Mouse (Mus musculus) forebrain, embryonic 16.5 days (tissue): ENCODE data around the gene Gm28043. TPM values are rescaled to one million over a fixed set of nuclear protein-coding genes. Genes with fewer than 3 reads are reported as not detected.

Source experiments
- ATAC-seq: fragments of 200-750 bp; cut with Nextera tagmentation; 2 replicates; pipeline ENCODE4 v1.8.0; 2017; ENCODE audit warnings: mild to moderate bottlenecking, moderate library complexity
- H3K27ac ChIP-seq: fragments of 300-500 bp; sonication (generic); 2 replicates; pipeline ENCODE4 v1.5.1; 2014; ENCODE audit warnings: low read length, control low read depth
- H3K27me3 ChIP-seq: fragments of 300-500 bp; sonication (generic); replicated peaks from 2 replicates; pipeline ENCODE4 v1.6.1; 2014; ENCODE audit warnings: low read length; ENCODE audit not compliant: control insufficient read depth, insufficient read depth
- H3K36me3 ChIP-seq: fragments of 300-500 bp; sonication (generic); 2 replicates; pipeline ENCODE4 v1.6.1; 2014; ENCODE audit not compliant: control insufficient read depth, insufficient read depth
- H3K4me1 ChIP-seq: fragments of 300-500 bp; sonication (generic); replicated peaks from 2 replicates; pipeline ENCODE4 v1.6.1; 2014; ENCODE audit warnings: low read length; ENCODE audit not compliant: control insufficient read depth, insufficient read depth
- H3K4me2 ChIP-seq: fragments of 300-500 bp; sonication (generic); 2 replicates; pipeline ENCODE4 v1.6.1; 2014; ENCODE audit warnings: mild to moderate bottlenecking, low read length, control low read depth
- H3K4me3 ChIP-seq: fragments of 300-500 bp; sonication (generic); replicated peaks from 2 replicates; pipeline ENCODE4 v1.5.1; 2014; ENCODE audit warnings: mild to moderate bottlenecking, low read length, control low read depth
- H3K9ac ChIP-seq: fragments of 300-500 bp; sonication (generic); replicated peaks from 2 replicates; pipeline ENCODE4 v1.6.1; 2014; ENCODE audit warnings: low read depth, low read length, control low read depth
- H3K9me3 ChIP-seq: fragments of 300-500 bp; sonication (generic); 2 replicates; pipeline ENCODE4 v1.6.1; 2016; ENCODE audit warnings: low read length; ENCODE audit not compliant: control insufficient read depth
- WGBS: fragments of 180-500 bp; shearing (Covaris S2); extraction: QIAGEN DNeasy Blood & Tissue Kit; methylation state at CpG from one replicate; pipeline ENCODE4 v1.1.7; 2014; 5-methylcytosine and 5-hydroxymethylcytosine counted together
- microRNA-seq: library from miRNA; unstranded; fragments of <30 nt; microRNA quantifications from one replicate; pipeline ENCODE4, GENCODE M21; 2017
- polyA plus RNA-seq: library from polyadenylated mRNA; unstranded; fragments of >200 nt; fragmentation: Nextera tagmentation; extraction: Ambion mirVana; gene quantifications from 2 replicates; pipeline ENCODE4 v1.2.1, GENCODE M21; 2015

Gene Gm28043
- polyA plus RNA-seq, 1 experiment from 2014 or later: 2.6 TPM

GRCm38 (mm10) chr17:29737849-29738804, 123.5 kb downstream of the Gm28043 start:
- Histone ChIP-seq H3K4me2 (peak overlapping the region; percentile 27), H3K36me3 (no peaks in the 10 kb centered on the region), H3K4me1 (peaks cover 27% of the 10 kb centered on the region), H3K4me3 (no peak overlapping the region), H3K9ac (no peak overlapping the region), H3K9me3 (no peaks in the 10 kb centered on the region), H3K27ac (peak overlapping the region; percentile 76), H3K27me3 (no peaks in the 10 kb centered on the region)
- 21% methylated on average over 22 of the region's 22 CpGs for WGBS
- peak; percentile 86 for ATAC-seq

GRCm38 (mm10) chr17:29747466-29747865, 132.8 kb downstream of the Gm28043 start:
- Histone ChIP-seq H3K36me3 (no peaks in the 10 kb centered on the region), H3K4me3 (no peak overlapping the region), H3K27ac (no peak overlapping the region), H3K4me2 (no peak overlapping the region), H3K9ac (no peak overlapping the region), H3K27me3 (no peaks in the 10 kb centered on the region), H3K9me3 (no peaks in the 10 kb centered on the region), H3K4me1 (peaks cover 11% of the 10 kb centered on the region)
- 73% methylated on average over 6 of the region's 6 CpGs for WGBS
- no peak for ATAC-seq

Small RNA genes within 50 kb of the gene (microRNA-seq; reads per million reads assigned to microRNA genes)
- gene Mir7667: not detected

Other genes with a start within 250 kb of the Gm28043 start
- 11.4 and 11.8 TPM in 2 replicates for gene Pim1, start 124.1 kb upstream of the Gm28043 start, polyA plus RNA-seq
- not detected in 2 replicates for gene Gm17657, start 65.2 kb upstream of the Gm28043 start, polyA plus RNA-seq
- gene Tbc1d22b, start 65.1 kb upstream of the Gm28043 start, polyA plus RNA-seq: 22.0 and 25.9 TPM in 2 replicates
- 0.50 and 1.1 TPM in 2 replicates for gene Tmem217, start 62.5 kb upstream of the Gm28043 start, polyA plus RNA-seq
- gene Rnf8, start 86 bp upstream of the Gm28043 start, polyA plus RNA-seq: 103 and 104 TPM in 2 replicates
- 132 and 146 TPM in 2 replicates for gene Cmtr1, start 45.7 kb downstream of the Gm28043 start, polyA plus RNA-seq
- gene Ccdc167, start 102.2 kb downstream of the Gm28043 start, polyA plus RNA-seq: 9.3 and 11.6 TPM in 2 replicates